Mouse (Mus musculus) liver, embryonic 11.5 days (tissue): ENCODE measurements around the gene Exoc3l4. TPM values are rescaled to one million over a fixed set of nuclear protein-coding genes. Genes with fewer than 3 reads are reported as not detected.

ENCODE experiments used
- ATAC-seq: fragments of 200-750 bp; cut with Nextera tagmentation; replicated peaks from 2 replicates; pipeline ENCODE4 v1.8.0; 2017; ENCODE audit warnings: moderate number of reproducible peaks, mild to moderate bottlenecking, moderate TSS enrichment, moderate library complexity; ENCODE audit not compliant: low FRiP score
- DNase-seq: peaks from one replicate; pipeline ENCODE4 v3.0.0-alpha.2; 2017; ENCODE audit warnings: low spot score
- H3K27ac ChIP-seq: fragments of 300-500 bp; sonication (generic); 2 replicates; pipeline ENCODE4 v1.5.1; 2014; ENCODE audit warnings: mild to moderate bottlenecking, low read depth, low read length, control low read depth
- H3K27me3 ChIP-seq: fragments of 300-500 bp; sonication (generic); replicated peaks from 2 replicates; pipeline ENCODE4 v1.6.1; 2014; ENCODE audit warnings: low read length, mixed read lengths; ENCODE audit not compliant: control insufficient read depth, insufficient read depth
- H3K36me3 ChIP-seq: fragments of 300-500 bp; sonication (generic); 2 replicates; pipeline ENCODE4 v1.6.1; 2014; ENCODE audit warnings: mild to moderate bottlenecking, low read length, moderate library complexity, mixed read lengths; ENCODE audit not compliant: control insufficient read depth, insufficient read depth
- H3K4me1 ChIP-seq: fragments of 300-500 bp; sonication (generic); replicated peaks from 2 replicates; pipeline ENCODE4 v1.6.1; 2014; ENCODE audit warnings: low read length, mixed read lengths; ENCODE audit not compliant: control insufficient read depth, insufficient read depth
- H3K4me2 ChIP-seq: fragments of 300-500 bp; sonication (generic); 2 replicates; pipeline ENCODE4 v1.6.1; 2014; ENCODE audit warnings: mild to moderate bottlenecking, control low read depth, moderate library complexity
- H3K4me3 ChIP-seq: fragments of 300-500 bp; sonication (generic); 2 replicates; pipeline ENCODE4 v1.5.1; 2014; ENCODE audit warnings: low read depth, low read length, control low read depth
- H3K9ac ChIP-seq: fragments of 300-500 bp; sonication (generic); 2 replicates; pipeline ENCODE4 v1.6.1; 2014; ENCODE audit warnings: low read depth, low read length, control low read depth
- H3K9me3 ChIP-seq: fragments of 300-500 bp; sonication (generic); 2 replicates; pipeline ENCODE4 v1.6.1; 2016; ENCODE audit warnings: low read length, inconsistent platforms, mixed read lengths; ENCODE audit not compliant: control insufficient read depth
- WGBS: fragments of 180-500 bp; shearing (Covaris S2); extraction: QIAGEN DNeasy Blood & Tissue Kit; methylation state at CpG from one replicate; pipeline ENCODE4 v1.1.7; 2014; 5-methylcytosine and 5-hydroxymethylcytosine counted together
- polyA plus RNA-seq: library from polyadenylated mRNA; unstranded; fragments of >200 nt; fragmentation: Nextera tagmentation; extraction: Ambion mirVana; gene quantifications from 2 replicates; pipeline ENCODE4 v1.2.1, GENCODE M21; 2014

The Exoc3l4 gene
- polyA plus RNA-seq, 1 experiment from 2014 or later: 18.6 TPM

- WGBS: 64% methylated on average over 7 of the region's 7 CpGs
- H3K4me2 ChIP-seq: no peak overlapping the region
- DNase-seq: no peak
- ATAC-seq: no peak
- no peak overlapping the region for H3K27ac ChIP-seq
- no peaks in the 10 kb centered on the region for H3K9me3 ChIP-seq
- H3K4me1 ChIP-seq: peaks cover 9% of the 10 kb centered on the region; the same call in 1 of the 2 replicates
- no peak overlapping the region for H3K9ac ChIP-seq
- 0 out of 2 replicates have a peak, but pooled peaks cover 5% of the 10 kb centered on the region for H3K27me3 ChIP-seq
- H3K36me3 ChIP-seq: no peaks in the 10 kb centered on the region
- H3K4me3 ChIP-seq: no peak overlapping the region
Measured at GRCm38 (mm10) chr12:111463570-111463969, 46.8 kb downstream of the Exoc3l4 start.

- Histone ChIP-seq H3K9me3 (no peaks in the 10 kb centered on the region), H3K4me3 (no peak overlapping the region), H3K4me1 (peaks cover 10% of the 10 kb centered on the region; the same call in 1 of the 2 replicates), H3K27ac (no peak overlapping the region), H3K9ac (no peak overlapping the region), H3K36me3 (no peaks in the 10 kb centered on the region), H3K27me3 (no peaks in the 10 kb centered on the region), H3K4me2 (no peak overlapping the region)
- DNase-seq (no peak), ATAC-seq (no peak)
- 86% methylated on average over 3 of the region's 3 CpGs for WGBS
Measured at GRCm38 (mm10) chr12:111466369-111466768, 49.6 kb downstream of the Exoc3l4 start.

- Histone ChIP-seq H3K4me3 (no peak overlapping the region), H3K27ac (no peak overlapping the region), H3K4me2 (no peak overlapping the region), H3K9ac (no peak overlapping the region), H3K27me3 (no peaks in the 10 kb centered on the region), H3K36me3 (no peaks in the 10 kb centered on the region), H3K9me3 (no peaks in the 10 kb centered on the region), H3K4me1 (0 out of 2 replicates have a peak, but pooled peaks cover 3% of the 10 kb centered on the region)
- 81% methylated on average over 7 of the region's 7 CpGs for WGBS
- no peak for ATAC-seq
- DNase-seq: no peak
Measured at GRCm38 (mm10) chr12:111468206-111468605, 51.4 kb downstream of the Exoc3l4 start.

GRCm38 (mm10) chr12:111469507-111469906 lies 52.7 kb downstream of the Exoc3l4 start:
- no peak overlapping the region for H3K4me2 ChIP-seq
- H3K9me3 ChIP-seq: no peaks in the 10 kb centered on the region
- no peak overlapping the region for H3K27ac ChIP-seq
- WGBS: 9% methylated on average over 8 of the region's 8 CpGs
- H3K4me3 ChIP-seq: no peak overlapping the region
- H3K4me1 ChIP-seq: 0 out of 2 replicates have a peak, but pooled peaks cover 3% of the 10 kb centered on the region
- no peaks in the 10 kb centered on the region for H3K27me3 ChIP-seq
- ATAC-seq (peak; percentile 69), DNase-seq (no peak)
- no peak overlapping the region for H3K9ac ChIP-seq
- H3K36me3 ChIP-seq: no peaks in the 10 kb centered on the region

- Histone ChIP-seq H3K4me2 (no peak overlapping the region), H3K36me3 (no peaks in the 10 kb centered on the region), H3K27ac (no peak overlapping the region), H3K9me3 (no peaks in the 10 kb centered on the region), H3K4me3 (no peak overlapping the region), H3K9ac (no peak overlapping the region), H3K27me3 (no peaks in the 10 kb centered on the region), H3K4me1 (0 out of 2 replicates have a peak, but pooled peaks cover 3% of the 10 kb centered on the region)
- no peak for DNase-seq
- no peak for ATAC-seq
- 49% methylated on average over 1 of the region's 1 CpGs for WGBS
Measured at GRCm38 (mm10) chr12:111471119-111471518, 54.3 kb downstream of the Exoc3l4 start.

GRCm38 (mm10) chr12:111471721-111472120 lies 54.9 kb downstream of the Exoc3l4 start:
- no peak overlapping the region for H3K27ac ChIP-seq

GRCm38 (mm10) chr12:111472886-111473285 lies 56.1 kb downstream of the Exoc3l4 start:
- Histone ChIP-seq H3K4me2 (no peak overlapping the region), H3K9me3 (no peaks in the 10 kb centered on the region), H3K4me1 (0 out of 2 replicates have a peak, but pooled peaks cover 3% of the 10 kb centered on the region), H3K4me3 (no peak overlapping the region), H3K27ac (no peak overlapping the region), H3K9ac (no peak overlapping the region), H3K36me3 (no peaks in the 10 kb centered on the region), H3K27me3 (no peaks in the 10 kb centered on the region)
- no peak for ATAC-seq
- no peak for DNase-seq
- 80% methylated on average over 5 of the region's 5 CpGs for WGBS

More at GRCm38 (mm10) chr12:111471721-111472120, 54.9 kb downstream of the Exoc3l4 start:
- WGBS: 64% methylated on average over 3 of the region's 3 CpGs
- no peak overlapping the region for H3K4me3 ChIP-seq
- DNase-seq (no peak), ATAC-seq (no peak)
- no peaks in the 10 kb centered on the region for H3K36me3 ChIP-seq
- H3K4me2 ChIP-seq: no peak overlapping the region
- 0 out of 2 replicates have a peak, but pooled peaks cover 3% of the 10 kb centered on the region for H3K4me1 ChIP-seq
- H3K9me3 ChIP-seq: no peaks in the 10 kb centered on the region
- H3K9ac ChIP-seq: no peak overlapping the region
- no peaks in the 10 kb centered on the region for H3K27me3 ChIP-seq

GRCm38 (mm10) chr12:111474384-111474783 lies 57.6 kb downstream of the Exoc3l4 start:
- Histone ChIP-seq H3K27me3 (no peaks in the 10 kb centered on the region), H3K36me3 (no peaks in the 10 kb centered on the region), H3K9ac (no peak overlapping the region), H3K4me2 (no peak overlapping the region), H3K27ac (no peak overlapping the region), H3K4me3 (no peak overlapping the region), H3K4me1 (0 out of 2 replicates have a peak, but pooled peaks cover under 1% of the 10 kb centered on the region), H3K9me3 (no peaks in the 10 kb centered on the region)
- no peak for DNase-seq
- WGBS: 93% methylated on average over 3 of the region's 3 CpGs
- ATAC-seq: no peak

- Histone ChIP-seq H3K9ac (no peak overlapping the region), H3K4me1 (no peaks in the 10 kb centered on the region), H3K36me3 (no peaks in the 10 kb centered on the region), H3K27me3 (no peaks in the 10 kb centered on the region), H3K4me2 (no peak overlapping the region), H3K9me3 (no peaks in the 10 kb centered on the region), H3K4me3 (no peak overlapping the region), H3K27ac (no peak overlapping the region)
- ATAC-seq: no peak
- DNase-seq: no peak
- 51% methylated on average over 8 of the region's 8 CpGs for WGBS
Measured at GRCm38 (mm10) chr12:111474893-111475643, 58.3 kb downstream of the Exoc3l4 start.
